8 mouse cellular contexts compared by ENCODE assay signal in genomic region chr5:73686149-73686548, GRCm38 (mm10). TPM values are rescaled to one million over a fixed set of nuclear protein-coding genes. Genes with fewer than 3 reads are reported as not detected.
DNase-seq lines count a peak whose midpoint lies in the region; ATAC-seq and TF ChIP-seq lines count a peak whose summit lies in the region.

No protein-coding gene starts in this region.

- H3K4me1 ChIP-seq in liver, postnatal 0 days (ENCODE audit: insufficient read depth): peaks cover 3% of the 10 kb centered on the region; the same call in 1 of the 2 replicates

- no peak for DNase-seq in frontal cortex, postnatal 25 days (ENCODE audit: low spot score in 2 of 2)
- no peak for DNase-seq in liver, postnatal 0 days
- DNase-seq in liver: no peak
- DNase-seq in forelimb bud, embryonic 11.5 days (ENCODE audit: low read depth, low spot score): peak; percentile 63
- peak; percentile 11 for DNase-seq in skeletal muscle tissue, adult 2 months (ENCODE audit: low read depth, low spot score)
- DNase-seq in spleen, postnatal 14 days (ENCODE audit: low spot score in 2 of 2): no peak

- 23% methylated on average over 4 of the region's 4 CpGs for WGBS in liver, postnatal 0 days (ENCODE audit: insufficient replicate concordance)

- no peak overlapping the region for H3K9ac ChIP-seq in liver, postnatal 0 days (replicated peaks)

- ATAC-seq in frontal cortex, adult (ENCODE audit: low TSS enrichment): peak; percentile 65
- ATAC-seq in liver, postnatal 0 days: no peak
- ATAC-seq in megakaryocyte progenitor cell, adult 5-6 weeks (replicated peaks; ENCODE audit: poor library complexity): no peak

- no peaks in the 10 kb centered on the region for H3K9me3 ChIP-seq in liver, postnatal 0 days (ENCODE audit: low read length)

- peak; percentile 58 for TF ChIP-seq CTCF in liver, postnatal 0 days (IDR thresholded peaks at IDR 0.05; ENCODE audit: low read depth)

- TF ChIP-seq EP300 in liver, postnatal 0 days (IDR thresholded peaks at IDR 0.05; ENCODE audit: low read depth): no peak

- no peaks in the 10 kb centered on the region for H3K27me3 ChIP-seq in liver, postnatal 0 days (ENCODE audit: insufficient read depth, low read length)

- H3K27ac ChIP-seq in liver, postnatal 0 days (ENCODE audit: low read depth): no peak overlapping the region

- H3K36me3 ChIP-seq in liver, postnatal 0 days (replicated peaks; ENCODE audit: insufficient read depth, low read length): no peaks in the 10 kb centered on the region

- no peak overlapping the region for H3K4me2 ChIP-seq in liver, postnatal 0 days (ENCODE audit: low read depth, low read length)

- H3K4me3 ChIP-seq in liver, postnatal 0 days (ENCODE audit: low read depth, low read length): no peak overlapping the region

RNA-seq across cellular contexts. Expression of gene Spata18, which starts 35.0 kb away (rescaled TPM):
- not detected in 2 replicates for polyA plus RNA-seq in liver, postnatal 0 days (2015; fragmentation: Nextera tagmentation; extraction: Ambion mirVana)
- total RNA-seq in megakaryocyte progenitor cell, adult 5-6 weeks (2015): 0.07 TPM in 1 of 2 replicates, not detected in the other
- not detected in 2 replicates for total RNA-seq in megakaryocyte progenitor cell, adult 5-6 weeks (2017)

RNA-seq across cellular contexts. Expression of gene Sgcb, which starts 38.6 kb away (rescaled TPM):
- polyA plus RNA-seq in liver, postnatal 0 days (2015; fragmentation: Nextera tagmentation; extraction: Ambion mirVana): 2.1 and 2.3 TPM in 2 replicates
- total RNA-seq in megakaryocyte progenitor cell, adult 5-6 weeks (2015): 4.4 and 7.3 TPM in 2 replicates
- 3.7 and 4.3 TPM in 2 replicates for total RNA-seq in megakaryocyte progenitor cell, adult 5-6 weeks (2017)

RNA-seq across cellular contexts. Expression of gene Lrrc66, which starts 53.8 kb away (rescaled TPM):
- not detected in 2 replicates for polyA plus RNA-seq in liver, postnatal 0 days (2015; fragmentation: Nextera tagmentation; extraction: Ambion mirVana)
- 0.96 and 1.4 TPM in 2 replicates for total RNA-seq in megakaryocyte progenitor cell, adult 5-6 weeks (2015)
- total RNA-seq in megakaryocyte progenitor cell, adult 5-6 weeks (2017): 0.96 and 10.0 TPM in 2 replicates

Comparison
In these comparisons a context has a peak if more than half of its experiments do, and no peak if none do; other contexts are left out.
1. DNase-seq: peak in forelimb bud, embryonic 11.5 days (single experiment) and skeletal muscle tissue, adult 2 months (single experiment); none in frontal cortex, postnatal 25 days (0 of 2), liver, postnatal 0 days (single experiment), liver (single experiment) and spleen, postnatal 14 days (0 of 2).